ENCODE assay signal across 24 mouse cellular contexts in genomic region chr8:81399071-81399470, GRCm38 (mm10). TPM values are rescaled to one million over a fixed set of nuclear protein-coding genes. Genes with fewer than 3 reads are reported as not detected.
DNase-seq lines count a peak whose midpoint lies in the region; ATAC-seq and TF ChIP-seq lines count a peak whose summit lies in the region.
"Had no signal": no experiment of that assay in that cellular context is flagged by ENCODE, and none has a peak within 500 bp of the region (broad histone marks: within the 10 kb centered on the region; RNA-seq: fewer than 3 reads in every experiment).

No protein-coding gene starts in this region.

- no peak overlapping the region for H3K4me2 ChIP-seq in forebrain, postnatal 0 days (ENCODE audit: low read depth)
- no peak overlapping the region for H3K4me2 ChIP-seq in forebrain, embryonic 13.5 days
- H3K4me2 ChIP-seq: heart, embryonic 15.5 days; hindbrain, embryonic 15.5 days; limb, embryonic 13.5 days; liver, embryonic 12.5 days; midbrain, embryonic 11.5 days had no signal

- no peak for DNase-seq in cerebellum, adult 11-12 months
- DNase-seq in forebrain, postnatal 0 days = peak; percentile 31
- DNase-seq in lung, postnatal 36 days = peak; percentile 3
- no peak for DNase-seq in lung, postnatal 25 days (ENCODE audit: low spot score)
- DNase-seq in splenic B cell, adult 2 months (ENCODE audit: low read depth, low spot score) = peak; percentile 25
- DNase-seq in layer of hippocampus, adult 9-11 months = no peak
- DNase-seq: adrenal gland, adult 2 months; cerebellum, postnatal 36 days; gastrocnemius, adult 2 months; heart, postnatal 36 days; kidney, adult 9 months; kidney, postnatal 36 days; lung, adult 18-20 months; right cerebral cortex, postnatal 14 days had no signal

- no peak overlapping the region for H3K27ac ChIP-seq in forebrain, postnatal 0 days (ENCODE audit: low read depth, low read length)
- H3K27ac ChIP-seq in forebrain, embryonic 13.5 days = no peak overlapping the region
- H3K27ac ChIP-seq: forebrain, embryonic 10.5 days; gastrocnemius, adult 2 months; heart, embryonic 15.5 days; hindbrain, embryonic 15.5 days; limb, embryonic 13.5 days; liver, embryonic 12.5 days had no signal

- no peak for TF ChIP-seq CTCF in forebrain, postnatal 0 days (IDR thresholded peaks at IDR 0.05; ENCODE audit: low read depth)

- peak; percentile 36; the same call in 1 of the 2 replicates for ATAC-seq in cerebellum, adult (ENCODE audit: insufficient number of reproducible peaks, low FRiP score, low TSS enrichment)
- ATAC-seq in forebrain, postnatal 0 days = no peak
- no peak for ATAC-seq in forebrain, embryonic 13.5 days
- ATAC-seq: intestine, embryonic 16.5 days; liver, embryonic 12.5 days; Patski had no signal

- H3K36me3 ChIP-seq in forebrain, postnatal 0 days (ENCODE audit: insufficient read depth) = no peaks in the 10 kb centered on the region
- no peaks in the 10 kb centered on the region for H3K36me3 ChIP-seq in forebrain, embryonic 13.5 days (ENCODE audit: poor library complexity, severe bottlenecking)
- H3K36me3 ChIP-seq in splenic B cell, adult 2 months (ENCODE audit: control insufficient read depth, insufficient read depth, low read length, poor library complexity, severe bottlenecking) = 0 out of 2 replicates have a peak, but pooled peaks cover 2% of the 10 kb centered on the region
- H3K36me3 ChIP-seq: forebrain, embryonic 10.5 days; heart, embryonic 15.5 days; hindbrain, embryonic 15.5 days; limb, embryonic 13.5 days; liver, embryonic 12.5 days had no signal

- H3K9me3 ChIP-seq in forebrain, postnatal 0 days (ENCODE audit: low read length) = no peaks in the 10 kb centered on the region
- no peaks in the 10 kb centered on the region for H3K9me3 ChIP-seq in forebrain, embryonic 13.5 days (replicated peaks)
- H3K9me3 ChIP-seq: forebrain, embryonic 10.5 days; heart, embryonic 15.5 days; hindbrain, embryonic 15.5 days; limb, embryonic 13.5 days; liver, embryonic 12.5 days had no signal

- H3K27me3 ChIP-seq in forebrain, postnatal 0 days (ENCODE audit: insufficient read depth, low read length) = no peaks in the 10 kb centered on the region
- H3K27me3 ChIP-seq in forebrain, embryonic 13.5 days = no peaks in the 10 kb centered on the region
- no peaks in the 10 kb centered on the region for H3K27me3 ChIP-seq in splenic B cell, adult 2 months (ENCODE audit: control insufficient read depth, insufficient read depth, low read length, poor library complexity, severe bottlenecking)
- H3K27me3 ChIP-seq: heart, embryonic 15.5 days; hindbrain, embryonic 15.5 days; limb, embryonic 13.5 days; liver, embryonic 12.5 days; Patski had no signal

- H3K4me3 ChIP-seq in forebrain, postnatal 0 days (ENCODE audit: low read depth, low read length) = no peak overlapping the region
- no peak overlapping the region for H3K4me3 ChIP-seq in forebrain, embryonic 13.5 days
- H3K4me3 ChIP-seq: forebrain, embryonic 10.5 days; gastrocnemius, adult 2 months; heart, embryonic 15.5 days; hindbrain, embryonic 15.5 days; limb, embryonic 13.5 days; liver, embryonic 12.5 days had no signal

- H3K9ac ChIP-seq in forebrain, postnatal 0 days = no peak overlapping the region
- H3K9ac ChIP-seq in forebrain, embryonic 13.5 days = no peak overlapping the region
- H3K9ac ChIP-seq: heart, embryonic 15.5 days; hindbrain, embryonic 15.5 days; limb, embryonic 13.5 days; liver, embryonic 12.5 days had no signal

- H3K4me1 ChIP-seq in forebrain, postnatal 0 days (ENCODE audit: insufficient read depth) = no peaks in the 10 kb centered on the region
- no peaks in the 10 kb centered on the region for H3K4me1 ChIP-seq in forebrain, embryonic 13.5 days
- H3K4me1 ChIP-seq: forebrain, embryonic 10.5 days; heart, embryonic 15.5 days; hindbrain, embryonic 15.5 days; limb, embryonic 13.5 days; liver, embryonic 12.5 days had no signal

RNA-seq across cellular contexts. Expression of gene Inpp4b, which starts 56.7 kb away (rescaled TPM):
- 8.1 and 10.6 TPM in 2 replicates for total RNA-seq in forebrain, postnatal 0 days (2014; rRNA removed)
- 4.0 and 6.7 TPM in 2 replicates for polyA plus RNA-seq in forebrain, postnatal 0 days (2015; fragmentation: Nextera tagmentation; extraction: Ambion mirVana)
- 2.1 and 3.1 TPM in 2 replicates for polyA plus RNA-seq in forebrain, embryonic 13.5 days (2015; fragmentation: Nextera tagmentation; extraction: Ambion mirVana)

Comparison
In these comparisons a context has a peak if more than half of its experiments do, and no peak if none do; other contexts are left out.
1. DNase-seq: peak in forebrain, postnatal 0 days (single experiment), lung, postnatal 36 days (single experiment) and splenic B cell, adult 2 months (single experiment); none in cerebellum, adult 11-12 months (single experiment), lung, postnatal 25 days (single experiment) and layer of hippocampus, adult 9-11 months (single experiment).